Mouse (Mus musculus) forebrain, embryonic 14.5 days (tissue): ENCODE measurements around the gene Gngt2. TPM values are rescaled to one million over a fixed set of nuclear protein-coding genes. Genes with fewer than 3 reads are reported as not detected.

ENCODE experiments used
- ATAC-seq: fragments of 200-750 bp; cut with Nextera tagmentation; 2 replicates; pipeline ENCODE4 v1.8.0; 2017; ENCODE audit warnings: mild to moderate bottlenecking, moderate library complexity
- DNase-seq: peaks from one replicate; pipeline ENCODE4 v3.0.0-alpha.2; 2015; ENCODE audit warnings: low spot score
- H3K27ac ChIP-seq: fragments of 300-500 bp; sonication (generic); 2 replicates; pipeline ENCODE4 v1.5.1; 2014; ENCODE audit warnings: low read depth, mild to moderate bottlenecking, control low read depth, low read length, moderate library complexity
- H3K27me3 ChIP-seq: fragments of 300-500 bp; sonication (generic); replicated peaks from 2 replicates; pipeline ENCODE4 v1.6.1; 2014; ENCODE audit warnings: low read length, control low read depth, mixed read lengths; ENCODE audit not compliant: control insufficient read depth, insufficient read depth
- H3K36me3 ChIP-seq: fragments of 300-500 bp; sonication (generic); 2 replicates; pipeline ENCODE4 v1.6.1; 2014; ENCODE audit warnings: low read length, control low read depth; ENCODE audit not compliant: control insufficient read depth, insufficient read depth
- H3K4me1 ChIP-seq: fragments of 300-500 bp; sonication (generic); 2 replicates; pipeline ENCODE4 v1.6.1; 2014; ENCODE audit warnings: antibody characterized with exemption, low read length, control low read depth; ENCODE audit not compliant: control insufficient read depth, insufficient read depth
- H3K4me2 ChIP-seq: fragments of 300-500 bp; sonication (generic); 2 replicates; pipeline ENCODE4 v1.6.1; 2014; ENCODE audit warnings: mild to moderate bottlenecking, control low read depth, low read length
- H3K4me3 ChIP-seq: fragments of 300-500 bp; sonication (generic); 2 replicates; pipeline ENCODE4 v1.5.1; 2014; ENCODE audit warnings: low read depth, low read length, control low read depth
- H3K9ac ChIP-seq: fragments of 300-500 bp; sonication (generic); 2 replicates; pipeline ENCODE4 v1.6.1; 2014; ENCODE audit warnings: mild to moderate bottlenecking, low read length, control low read depth, moderate library complexity
- H3K9me3 ChIP-seq: fragments of 300-500 bp; sonication (generic); replicated peaks from 2 replicates; pipeline ENCODE4 v1.6.1; 2016; ENCODE audit warnings: low read length, control low read depth, mixed read lengths; ENCODE audit not compliant: control insufficient read depth
- WGBS: fragments of 180-500 bp; shearing (Covaris S2); extraction: QIAGEN DNeasy Blood & Tissue Kit; methylation state at CpG from one replicate; pipeline ENCODE4 v1.1.7; 2014; 5-methylcytosine and 5-hydroxymethylcytosine counted together
- polyA plus RNA-seq: library from polyadenylated mRNA; unstranded; fragments of >200 nt; fragmentation: Nextera tagmentation; extraction: Ambion mirVana; gene quantifications from 2 replicates; pipeline ENCODE4 v1.2.1, GENCODE M21; 2014

Gene Gngt2
- polyA plus RNA-seq, 1 experiment from 2014 or later, result 2.7 TPM

GRCm38 (mm10) chr11:95828181-95828964 lies 8.6 kb upstream of the Gngt2 start:
- H3K9ac ChIP-seq, result no peak overlapping the region
- no peak overlapping the region for H3K4me2 ChIP-seq
- peaks cover 80% of the 10 kb centered on the region for H3K27me3 ChIP-seq
- no peak overlapping the region for H3K27ac ChIP-seq
- no peak overlapping the region for H3K4me3 ChIP-seq
- peaks cover 8% of the 10 kb centered on the region for H3K4me1 ChIP-seq
- WGBS, result 82% methylated on average over 11 of the region's 11 CpGs
- H3K36me3 ChIP-seq, result no peaks in the 10 kb centered on the region
- no peak for DNase-seq
- ATAC-seq, result no peak
- H3K9me3 ChIP-seq, result no peaks in the 10 kb centered on the region

GRCm38 (mm10) chr11:95829526-95830050 lies 7.4 kb upstream of the Gngt2 start:
- no peak overlapping the region for H3K4me2 ChIP-seq
- 24% methylated on average over 4 of the region's 4 CpGs for WGBS
- H3K9ac ChIP-seq, result no peak overlapping the region
- DNase-seq, result no peak
- peaks cover 86% of the 10 kb centered on the region for H3K27me3 ChIP-seq
- no peak overlapping the region for H3K27ac ChIP-seq
- no peaks in the 10 kb centered on the region for H3K9me3 ChIP-seq
- no peak for ATAC-seq
- H3K4me3 ChIP-seq, result no peak overlapping the region
- H3K4me1 ChIP-seq, result peaks cover 8% of the 10 kb centered on the region; the same call in 1 of the 2 replicates
- H3K36me3 ChIP-seq, result no peaks in the 10 kb centered on the region

- ATAC-seq, result no peak
- no peak for DNase-seq
These were observed 6.4 kb upstream of the Gngt2 start for GRCm38 (mm10) chr11:95830411-95831275.

GRCm38 (mm10) chr11:95831276-95831619 lies 5.8 kb upstream of the Gngt2 start:
- no peak for DNase-seq
- Histone ChIP-seq H3K4me3 (peak overlapping the region; percentile 17; the same call in 1 of the 2 replicates), H3K27ac (no peak overlapping the region), H3K9me3 (no peaks in the 10 kb centered on the region), H3K27me3 (peaks cover 89% of the 10 kb centered on the region), H3K4me1 (0 out of 2 replicates have a peak, but pooled peaks cover 4% of the 10 kb centered on the region), H3K9ac (no peak overlapping the region), H3K36me3 (no peaks in the 10 kb centered on the region), H3K4me2 (peak overlapping the region; percentile 33)
- 7% methylated on average over 10 of the region's 10 CpGs for WGBS
- no peak for ATAC-seq

More at GRCm38 (mm10) chr11:95830411-95831275, 6.4 kb upstream of the Gngt2 start:
- Histone ChIP-seq H3K9me3 (no peaks in the 10 kb centered on the region), H3K36me3 (no peaks in the 10 kb centered on the region), H3K4me3 (peak overlapping the region; percentile 17), H3K27ac (no peak overlapping the region), H3K4me1 (0 out of 2 replicates have a peak, but pooled peaks cover 4% of the 10 kb centered on the region), H3K4me2 (peak overlapping the region; percentile 33), H3K27me3 (peaks cover 86% of the 10 kb centered on the region), H3K9ac (no peak overlapping the region)
- 3% methylated on average over 80 of the region's 80 CpGs for WGBS

GRCm38 (mm10) chr11:95831641-95832040 lies 5.4 kb upstream of the Gngt2 start:
- H3K4me3 ChIP-seq, result no peak overlapping the region
- no peaks in the 10 kb centered on the region for H3K36me3 ChIP-seq
- H3K9me3 ChIP-seq, result no peaks in the 10 kb centered on the region
- no peak overlapping the region for H3K9ac ChIP-seq
- WGBS, result 5% methylated on average over 15 of the region's 15 CpGs
- H3K27ac ChIP-seq, result no peak overlapping the region
- H3K4me2 ChIP-seq, result no peak overlapping the region
- DNase-seq, result no peak
- H3K27me3 ChIP-seq, result peaks cover 88% of the 10 kb centered on the region
- peaks cover 4% of the 10 kb centered on the region; the same call in 1 of the 2 replicates for H3K4me1 ChIP-seq
- no peak for ATAC-seq

GRCm38 (mm10) chr11:95832129-95833005 lies 4.6 kb upstream of the Gngt2 start:
- H3K9me3 ChIP-seq, result no peaks in the 10 kb centered on the region
- no peak overlapping the region for H3K4me3 ChIP-seq
- H3K9ac ChIP-seq, result no peak overlapping the region
- H3K4me1 ChIP-seq, result peaks cover 7% of the 10 kb centered on the region
- H3K27ac ChIP-seq, result no peak overlapping the region
- no peaks in the 10 kb centered on the region for H3K36me3 ChIP-seq
- H3K27me3 ChIP-seq, result peaks cover 81% of the 10 kb centered on the region
- WGBS, result 27% methylated on average over 18 of the region's 18 CpGs
- no peak for ATAC-seq
- no peak for DNase-seq
- H3K4me2 ChIP-seq, result no peak overlapping the region

GRCm38 (mm10) chr11:95833006-95833570 lies 3.9 kb upstream of the Gngt2 start:
- WGBS, result 23% methylated on average over 8 of the region's 8 CpGs

GRCm38 (mm10) chr11:95833631-95834142 lies 3.3 kb upstream of the Gngt2 start:
- 6% methylated on average over 18 of the region's 18 CpGs for WGBS
- H3K4me1 ChIP-seq, result peaks cover 7% of the 10 kb centered on the region
- no peak overlapping the region for H3K27ac ChIP-seq
- ATAC-seq, result no peak
- H3K27me3 ChIP-seq, result peaks cover 73% of the 10 kb centered on the region
- no peaks in the 10 kb centered on the region for H3K9me3 ChIP-seq
- no peak overlapping the region for H3K4me2 ChIP-seq
- H3K36me3 ChIP-seq, result no peaks in the 10 kb centered on the region
- no peak overlapping the region for H3K4me3 ChIP-seq
- no peak overlapping the region for H3K9ac ChIP-seq
- DNase-seq, result no peak

More at GRCm38 (mm10) chr11:95833006-95833570, 3.9 kb upstream of the Gngt2 start:
- Histone ChIP-seq H3K4me1 (peaks cover 7% of the 10 kb centered on the region), H3K4me3 (no peak overlapping the region), H3K9ac (no peak overlapping the region), H3K36me3 (no peaks in the 10 kb centered on the region), H3K9me3 (no peaks in the 10 kb centered on the region), H3K4me2 (no peak overlapping the region), H3K27ac (no peak overlapping the region), H3K27me3 (peaks cover 79% of the 10 kb centered on the region)
- ATAC-seq (no peak), DNase-seq (no peak)
